In genomic region chr6:89613336-89614106, GRCm38 (mm10) we compare ENCODE assay signal across 9 mouse cellular contexts. TPM values are rescaled to one million over a fixed set of nuclear protein-coding genes. Genes with fewer than 3 reads are reported as not detected.
A peak's percentile ranks its signal among the peaks of the same experiment; 100 is the strongest.
DNase-seq lines count a peak whose midpoint lies in the region; ATAC-seq lines count a peak whose summit lies in the region.
"Had no signal": no experiment of that assay in that cellular context is flagged by ENCODE, and none has a peak within 500 bp of the region (broad histone marks: within the 10 kb centered on the region; RNA-seq: fewer than 3 reads in every experiment).

No protein-coding gene starts in this region.

- peaks cover 20% of the 10 kb centered on the region for H3K4me1 ChIP-seq in kidney, embryonic 16.5 days (ENCODE audit: insufficient read depth, low read length)
- peaks cover 28% of the 10 kb centered on the region for H3K4me1 ChIP-seq in forebrain, embryonic 15.5 days
- H3K4me1 ChIP-seq in neural tube, embryonic 14.5 days (ENCODE audit: control insufficient read depth, insufficient read depth, low read length) = peaks cover 10% of the 10 kb centered on the region

- ATAC-seq in kidney, embryonic 16.5 days (ENCODE audit: low FRiP score, low TSS enrichment) = 0 out of 2 replicates have a peak, but pooled peaks have one; percentile 35
- peak; percentile 97 for ATAC-seq in forebrain, embryonic 15.5 days (replicated peaks)
- ATAC-seq in neural tube, embryonic 14.5 days (ENCODE audit: low read depth) = peak; percentile 97
- ATAC-seq: Patski had no signal

- no peak for DNase-seq in kidney, adult 9 months
- DNase-seq in layer of hippocampus, postnatal 25 days (ENCODE audit: extremely low spot score in 1 of 2, low spot score in 1 of 2) = peak; percentile 42 to 62
- DNase-seq in urinary bladder, postnatal 4 days (ENCODE audit: low spot score in 2 of 2) = no peak
- no peak for DNase-seq in thymus, postnatal 10 days (ENCODE audit: low spot score in 2 of 2)
- no peak for DNase-seq in lung, postnatal 36 days

- 51% methylated on average over 15 of the region's 15 CpGs for WGBS in kidney, embryonic 16.5 days
- WGBS in forebrain, embryonic 15.5 days = 22% methylated on average over 15 of the region's 15 CpGs
- 22% methylated on average over 15 of the region's 15 CpGs for WGBS in neural tube, embryonic 14.5 days

- peak overlapping the region; percentile 63; the same call in 1 of the 2 replicates for H3K27ac ChIP-seq in kidney, embryonic 16.5 days (ENCODE audit: low read length)
- peak overlapping the region; percentile 93 for H3K27ac ChIP-seq in forebrain, embryonic 15.5 days (replicated peaks)
- H3K27ac ChIP-seq in neural tube, embryonic 14.5 days (ENCODE audit: low read depth, low read length) = peak overlapping the region; percentile 92

- no peaks in the 10 kb centered on the region for H3K9me3 ChIP-seq in kidney, embryonic 16.5 days (ENCODE audit: low read length)
- H3K9me3 ChIP-seq in forebrain, embryonic 15.5 days = no peaks in the 10 kb centered on the region
- H3K9me3 ChIP-seq in neural tube, embryonic 14.5 days (ENCODE audit: control insufficient read depth, low read length) = no peaks in the 10 kb centered on the region

- H3K4me3 ChIP-seq in kidney, embryonic 16.5 days (ENCODE audit: low read length) = no peak overlapping the region
- H3K4me3 ChIP-seq in forebrain, embryonic 15.5 days = no peak overlapping the region
- no peak overlapping the region for H3K4me3 ChIP-seq in neural tube, embryonic 14.5 days (ENCODE audit: low read depth, low read length)

- no peak overlapping the region for H3K9ac ChIP-seq in kidney, embryonic 16.5 days (replicated peaks; ENCODE audit: low read length)
- H3K9ac ChIP-seq in forebrain, embryonic 15.5 days (replicated peaks) = peak overlapping the region; percentile 34
- H3K9ac ChIP-seq in neural tube, embryonic 14.5 days (replicated peaks; ENCODE audit: low read depth, low read length) = peak overlapping the region; percentile 34

- no peak overlapping the region for H3K4me2 ChIP-seq in kidney, embryonic 16.5 days (replicated peaks; ENCODE audit: low read depth, low read length)
- H3K4me2 ChIP-seq in forebrain, embryonic 15.5 days (replicated peaks) = peak overlapping the region; percentile 22; the same call in 1 of the 2 replicates
- no peak overlapping the region for H3K4me2 ChIP-seq in neural tube, embryonic 14.5 days (ENCODE audit: low read depth, low read length)

- no peaks in the 10 kb centered on the region for H3K36me3 ChIP-seq in kidney, embryonic 16.5 days (ENCODE audit: insufficient read depth, low read length)
- no peaks in the 10 kb centered on the region for H3K36me3 ChIP-seq in forebrain, embryonic 15.5 days
- H3K36me3 ChIP-seq in neural tube, embryonic 14.5 days (ENCODE audit: control insufficient read depth, insufficient read depth, low read length) = no peaks in the 10 kb centered on the region

- H3K27me3 ChIP-seq in kidney, embryonic 16.5 days (ENCODE audit: insufficient read depth, low read length) = no peaks in the 10 kb centered on the region
- no peaks in the 10 kb centered on the region for H3K27me3 ChIP-seq in forebrain, embryonic 15.5 days
- H3K27me3 ChIP-seq in neural tube, embryonic 14.5 days (ENCODE audit: control insufficient read depth, insufficient read depth, low read length) = no peaks in the 10 kb centered on the region

RNA-seq across cellular contexts. Expression of gene Chchd6, which starts 18.1 kb away (rescaled TPM):
- polyA plus RNA-seq in kidney, embryonic 16.5 days (2015; fragmentation: Nextera tagmentation; extraction: Ambion mirVana) = 67.5 and 72.3 TPM in 2 replicates
- polyA plus RNA-seq in forebrain, embryonic 15.5 days (2015; fragmentation: Nextera tagmentation; extraction: Ambion mirVana) = 145 and 146 TPM in 2 replicates
- 10 to 100 TPM; 62.4 to 74.8 TPM for total RNA-seq in layer of hippocampus, postnatal 25 days (2021)
- 155 and 218 TPM in 2 replicates for polyA plus RNA-seq in neural tube, embryonic 14.5 days (2014; fragmentation: Nextera tagmentation; extraction: Ambion mirVana)

RNA-seq across cellular contexts. Expression of gene Txnrd3, which starts 30.3 kb away (rescaled TPM):
- 15.9 and 16.9 TPM in 2 replicates for polyA plus RNA-seq in kidney, embryonic 16.5 days (2015; fragmentation: Nextera tagmentation; extraction: Ambion mirVana)
- polyA plus RNA-seq in forebrain, embryonic 15.5 days (2015; fragmentation: Nextera tagmentation; extraction: Ambion mirVana) = 11.7 and 12.1 TPM in 2 replicates
- 1 to 10 TPM; 4.0 to 4.1 TPM for total RNA-seq in layer of hippocampus, postnatal 25 days (2021)
- polyA plus RNA-seq in neural tube, embryonic 14.5 days (2014; fragmentation: Nextera tagmentation; extraction: Ambion mirVana) = 12.8 and 13.5 TPM in 2 replicates

Comparison
In these comparisons a context has a peak if more than half of its experiments do, and no peak if none do; other contexts are left out.
1. ATAC-seq: peak in every context shown above with its lines; median percentile 97 in forebrain, embryonic 15.5 days; 97 in neural tube, embryonic 14.5 days; 35 in kidney, embryonic 16.5 days.
2. DNase-seq: peak in layer of hippocampus, postnatal 25 days (2 of 2); none in kidney, adult 9 months (single experiment), urinary bladder, postnatal 4 days (0 of 2), thymus, postnatal 10 days (0 of 2) and lung, postnatal 36 days (single experiment).
3. Peak in every context shown above with its lines, with median percentiles within 50 percentile points of each other: H3K27ac ChIP-seq.